Mouse (Mus musculus): Measurements from ENCODE around the gene Parp1. TPM values are rescaled to one million over a fixed set of nuclear protein-coding genes. Genes with fewer than 3 reads are reported as not detected.
"Not testable (repeated sequence)": the region's sequence is repeated elsewhere in the genome, so short reads cannot be mapped to it uniquely, and the experiment has no call there.

The Parp1 gene
- total RNA-seq, 1 experiment from 2014 or later = 70.1 TPM

GRCm38 (mm10) chr1:180550770-180551169 is 18.0 kb upstream of the Parp1 start:
- ATAC-seq (replicated peaks; ENCODE audit: insufficient number of reproducible peaks, low FRiP score, low TSS enrichment, poor library complexity, severe bottlenecking) = no peak

GRCm38 (mm10) chr1:180556899-180557298 is 11.8 kb upstream of the Parp1 start:
- no peak for ATAC-seq (replicated peaks; ENCODE audit: insufficient number of reproducible peaks, low FRiP score, low TSS enrichment, poor library complexity, severe bottlenecking)

DNA sequence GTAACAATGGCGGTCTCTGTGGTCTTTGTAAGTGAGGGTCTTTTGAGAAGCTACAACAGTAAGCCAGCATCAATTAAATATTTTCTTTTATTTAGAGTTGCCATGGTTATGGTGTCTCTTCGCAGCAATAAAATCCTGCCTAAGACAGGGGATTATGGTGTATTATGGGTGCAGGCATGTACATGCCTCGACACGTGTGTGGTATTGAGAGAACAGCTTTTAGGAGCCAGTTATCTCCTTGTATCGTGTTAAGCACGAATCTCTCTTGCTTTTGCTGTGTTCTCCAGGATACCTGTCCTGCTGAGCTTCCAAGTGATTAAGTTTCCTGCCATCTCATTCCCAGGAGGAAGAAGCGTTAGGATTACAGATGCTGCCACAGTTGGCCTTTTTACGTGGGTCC is 9.3 kb upstream of the Parp1 start:
- ATAC-seq (replicated peaks; ENCODE audit: insufficient number of reproducible peaks, low FRiP score, low TSS enrichment, poor library complexity, severe bottlenecking) = no peak

DNA sequence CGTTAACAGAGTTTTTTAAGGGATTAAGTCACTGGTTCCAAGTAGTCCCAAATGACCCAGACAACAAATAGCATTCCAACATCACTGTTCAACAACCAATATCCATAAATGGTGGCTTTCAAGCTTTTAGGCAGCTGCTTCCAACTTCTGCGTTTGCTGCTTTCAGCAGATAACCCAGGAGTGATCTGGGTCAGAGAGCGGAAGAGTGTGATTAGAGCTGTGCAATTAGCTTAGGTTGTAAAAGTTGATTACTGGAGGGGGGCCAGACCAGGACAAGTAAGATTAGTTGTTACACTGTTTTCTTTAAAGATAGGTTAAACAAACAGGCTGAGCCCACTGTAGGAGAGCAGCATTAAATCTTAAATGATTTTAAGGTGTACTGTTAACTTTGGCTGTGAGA is 7.5 kb upstream of the Parp1 start:
- no peak for ATAC-seq (replicated peaks; ENCODE audit: insufficient number of reproducible peaks, low FRiP score, low TSS enrichment, poor library complexity, severe bottlenecking)

GRCm38 (mm10) chr1:180564885-180565284 is 3.8 kb upstream of the Parp1 start:
- no peak for ATAC-seq (replicated peaks; ENCODE audit: insufficient number of reproducible peaks, low FRiP score, low TSS enrichment, poor library complexity, severe bottlenecking)

DNA sequence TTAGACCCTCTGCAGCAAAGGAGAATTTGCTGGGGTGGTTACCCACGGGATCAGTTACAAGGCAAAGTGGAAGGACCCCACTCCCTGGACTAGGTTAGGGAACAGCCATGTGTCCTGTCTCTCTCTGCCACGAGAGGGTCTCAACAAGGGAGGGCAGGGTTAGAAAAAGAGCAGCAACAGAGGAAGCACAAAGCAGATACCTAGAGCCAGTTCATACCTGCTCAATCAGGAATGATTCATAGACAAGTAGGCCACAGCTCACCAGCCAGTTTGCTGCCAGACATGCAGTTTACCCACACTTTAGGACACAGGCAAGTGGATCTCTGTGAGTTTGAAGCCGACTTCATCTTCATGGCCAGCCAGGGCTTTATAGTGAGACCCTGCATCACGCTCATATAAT is 963 bp upstream of the Parp1 start:
- ATAC-seq (replicated peaks; ENCODE audit: insufficient number of reproducible peaks, low FRiP score, low TSS enrichment, poor library complexity, severe bottlenecking) = no peak

- no peak for ATAC-seq (replicated peaks; ENCODE audit: insufficient number of reproducible peaks, low FRiP score, low TSS enrichment, poor library complexity, severe bottlenecking)
Observed at GRCm38 (mm10) chr1:180568248-180568647, 476 bp upstream of the Parp1 start.

GRCm38 (mm10) chr1:180569453-180569852 is 729 bp downstream of the Parp1 start:
- no peak for ATAC-seq (replicated peaks; ENCODE audit: insufficient number of reproducible peaks, low FRiP score, low TSS enrichment, poor library complexity, severe bottlenecking)

DNA sequence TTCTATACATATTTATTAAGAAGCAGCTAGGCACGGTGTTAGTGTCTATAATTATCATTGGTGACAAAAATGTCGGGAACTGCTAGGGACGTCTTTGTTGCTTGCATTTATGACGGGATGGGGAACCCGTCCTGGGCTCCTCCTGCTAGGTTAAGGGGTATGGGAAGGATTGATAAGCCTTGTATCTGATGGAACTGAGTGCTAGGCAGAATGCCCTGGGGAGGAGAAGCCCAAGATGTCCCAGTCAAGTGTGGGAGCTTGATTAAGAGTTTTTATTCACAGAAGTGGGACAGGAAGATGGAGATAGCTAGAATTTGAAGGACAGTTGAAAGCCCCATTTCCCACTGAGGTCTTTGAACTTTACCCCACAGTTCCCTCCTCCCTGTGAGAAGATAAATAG is 1.5 kb downstream of the Parp1 start:
- no peak for ATAC-seq (replicated peaks; ENCODE audit: insufficient number of reproducible peaks, low FRiP score, low TSS enrichment, poor library complexity, severe bottlenecking)

- ATAC-seq (replicated peaks; ENCODE audit: insufficient number of reproducible peaks, low FRiP score, low TSS enrichment, poor library complexity, severe bottlenecking) = no peak
Observed at GRCm38 (mm10) chr1:180571018-180571589, 2.4 kb downstream of the Parp1 start.

GRCm38 (mm10) chr1:180571721-180572120 is 3.0 kb downstream of the Parp1 start:
- not testable (repeated sequence) for ATAC-seq (replicated peaks; ENCODE audit: insufficient number of reproducible peaks, low FRiP score, low TSS enrichment, poor library complexity, severe bottlenecking)

DNA sequence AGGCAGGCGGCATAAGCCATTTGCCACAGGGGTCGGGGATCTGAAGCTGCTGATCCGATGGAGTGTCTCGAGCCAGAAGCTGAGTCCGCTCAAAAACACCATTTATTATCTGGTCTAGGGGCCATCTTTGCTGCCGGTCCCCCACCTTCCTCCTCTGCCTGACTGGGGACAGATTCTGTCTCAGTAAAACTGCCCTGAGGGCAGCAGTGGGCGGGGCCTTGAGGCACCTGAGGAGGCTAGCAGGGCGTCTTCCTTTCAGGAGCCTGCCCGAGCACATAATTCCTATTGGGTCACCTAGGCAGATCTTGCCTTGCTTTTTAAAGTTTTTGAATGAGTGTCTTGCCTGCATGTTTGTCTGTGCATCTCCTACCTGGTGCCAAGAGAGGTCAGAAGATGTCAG is 3.4 kb downstream of the Parp1 start:
- ATAC-seq (replicated peaks; ENCODE audit: insufficient number of reproducible peaks, low FRiP score, low TSS enrichment, poor library complexity, severe bottlenecking) = no peak

GRCm38 (mm10) chr1:180576524-180576923 is 7.8 kb downstream of the Parp1 start:
- ATAC-seq (replicated peaks; ENCODE audit: insufficient number of reproducible peaks, low FRiP score, low TSS enrichment, poor library complexity, severe bottlenecking) = no peak

DNA sequence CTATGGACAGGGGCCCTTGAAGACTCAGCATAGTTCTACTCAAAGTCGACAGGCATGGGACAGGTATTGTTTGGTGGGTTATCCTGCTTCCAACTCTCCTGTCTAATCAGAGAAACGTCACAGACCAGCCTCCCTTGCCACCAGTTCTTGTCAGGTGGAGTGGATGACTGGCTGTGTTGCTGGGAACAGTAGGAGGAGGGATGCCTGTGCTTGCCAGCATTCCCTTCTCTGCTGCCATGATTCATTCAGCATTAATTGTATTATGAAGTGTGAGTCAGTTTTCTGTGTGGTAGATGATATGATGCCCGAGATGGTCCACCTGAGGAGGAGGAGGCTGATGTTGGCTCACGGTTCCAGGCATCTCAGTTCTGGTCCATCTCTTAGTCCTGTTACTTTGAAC is 9.1 kb downstream of the Parp1 start:
- ATAC-seq (replicated peaks; ENCODE audit: insufficient number of reproducible peaks, low FRiP score, low TSS enrichment, poor library complexity, severe bottlenecking) = no peak

DNA sequence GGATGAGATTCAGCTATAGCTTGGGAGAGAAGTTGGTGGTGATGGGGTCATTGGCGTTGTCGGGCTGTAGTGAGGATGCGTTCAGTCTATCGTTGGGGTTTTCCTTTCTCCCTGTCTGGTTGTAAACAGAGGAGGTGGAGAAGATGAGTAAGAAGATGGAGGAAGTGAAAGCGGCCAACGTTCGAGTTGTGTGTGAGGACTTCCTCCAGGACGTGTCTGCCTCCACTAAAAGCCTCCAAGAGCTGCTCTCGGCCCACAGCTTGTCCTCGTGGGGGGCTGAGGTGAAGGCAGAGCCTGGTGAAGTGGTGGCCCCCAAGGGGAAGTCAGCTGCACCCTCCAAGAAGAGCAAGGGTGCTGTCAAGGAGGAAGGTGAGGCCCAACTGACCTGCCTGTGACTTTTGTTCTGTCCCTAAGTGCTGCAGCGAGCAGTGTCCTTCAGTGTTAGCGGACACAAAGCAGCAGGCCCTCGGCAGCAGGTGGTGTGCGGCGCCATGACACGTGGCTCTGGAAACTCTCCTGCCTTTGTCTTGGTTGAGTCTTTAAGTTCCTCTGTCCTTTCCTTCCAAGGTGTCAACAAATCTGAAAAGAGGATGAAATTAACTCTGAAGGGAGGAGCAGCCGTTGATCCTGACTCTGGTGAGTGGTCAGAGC is 19.2 kb downstream of the Parp1 start:
- peak; percentile 80 for ATAC-seq (replicated peaks; ENCODE audit: insufficient number of reproducible peaks, low FRiP score, low TSS enrichment, poor library complexity, severe bottlenecking)

GRCm38 (mm10) chr1:180600578-180600977 is 31.9 kb downstream of the Parp1 start:
- ATAC-seq (replicated peaks; ENCODE audit: insufficient number of reproducible peaks, low FRiP score, low TSS enrichment, poor library complexity, severe bottlenecking) = no peak

GRCm38 (mm10) chr1:180601806-180602205 is 33.1 kb downstream of the Parp1 start:
- ATAC-seq (replicated peaks; ENCODE audit: insufficient number of reproducible peaks, low FRiP score, low TSS enrichment, poor library complexity, severe bottlenecking) = peak; percentile 92

GRCm38 (mm10) chr1:180604579-180604978 is 35.9 kb downstream of the Parp1 start:
- no peak for ATAC-seq (replicated peaks; ENCODE audit: insufficient number of reproducible peaks, low FRiP score, low TSS enrichment, poor library complexity, severe bottlenecking)

DNA sequence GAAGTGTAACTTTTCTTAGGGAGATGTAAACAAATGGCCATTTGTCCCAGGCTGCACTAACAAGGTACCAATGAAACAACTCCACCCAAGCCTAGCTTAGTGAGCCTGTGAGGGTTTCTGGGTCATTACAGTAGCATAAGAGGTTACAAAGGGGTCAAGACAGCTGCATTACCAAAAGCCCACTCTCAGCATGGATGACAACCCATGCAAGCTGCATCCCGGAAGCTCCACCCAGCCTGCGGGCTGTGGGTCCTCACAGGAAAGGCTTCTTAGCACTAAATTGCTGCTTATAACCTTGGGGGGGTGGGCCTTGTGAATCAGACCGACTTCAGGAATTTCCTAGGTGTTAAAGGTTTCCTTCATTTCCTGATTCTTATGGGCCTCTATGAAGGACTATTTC is 37.4 kb downstream of the Parp1 start:
- no peak for ATAC-seq (replicated peaks; ENCODE audit: insufficient number of reproducible peaks, low FRiP score, low TSS enrichment, poor library complexity, severe bottlenecking)

DNA sequence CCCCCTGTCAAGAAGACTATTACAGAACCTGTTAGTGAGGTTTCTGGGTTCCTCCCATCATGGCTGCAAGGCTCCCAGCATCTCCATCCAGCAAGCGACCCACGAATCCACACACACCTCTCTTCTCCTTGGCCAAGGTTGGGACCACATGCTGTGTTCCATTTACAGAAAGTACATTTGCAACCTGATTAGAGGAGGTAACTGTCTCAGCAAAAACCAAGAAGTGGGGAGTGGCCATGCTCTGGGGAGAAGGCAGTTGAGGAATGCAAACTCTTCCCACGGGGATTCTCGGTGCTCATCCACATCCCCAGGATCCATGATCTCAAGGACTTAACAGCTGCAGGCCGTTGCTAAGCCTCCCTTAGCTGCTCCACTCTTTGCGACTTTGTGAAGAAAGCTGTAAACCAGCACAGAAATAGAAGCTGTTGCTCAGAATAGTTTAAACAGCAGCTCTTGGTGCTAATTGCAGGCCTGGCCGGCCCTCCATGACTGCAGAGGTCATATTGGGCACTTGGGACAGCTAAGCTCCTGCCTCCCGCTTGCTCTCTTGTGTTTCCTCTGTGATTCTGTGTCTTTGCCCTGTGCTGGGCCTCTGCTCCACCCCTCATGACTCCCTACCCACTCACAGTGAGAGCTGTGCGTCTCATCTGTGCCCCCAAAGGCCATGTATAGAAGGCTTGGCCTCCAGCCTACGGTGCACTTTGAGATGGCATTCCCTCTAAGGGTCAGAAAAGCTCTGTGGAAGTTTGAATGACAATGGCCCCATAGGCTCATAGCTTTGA is 38.3 kb downstream of the Parp1 start:
- no peak for ATAC-seq (replicated peaks; ENCODE audit: insufficient number of reproducible peaks, low FRiP score, low TSS enrichment, poor library complexity, severe bottlenecking)

All from monocyte, adult 5-6 weeks (primary cell).